ENCODE assay signal across 16 mouse cellular contexts in genomic region chr6:66300189-66300588, GRCm38 (mm10).
DNase-seq lines count a peak whose midpoint lies in the region; ATAC-seq lines count a peak whose summit lies in the region.
"Had no signal": no experiment of that assay in that cellular context is flagged by ENCODE, and none has a peak within 500 bp of the region (broad histone marks: within the 10 kb centered on the region; RNA-seq: fewer than 3 reads in every experiment).

No protein-coding gene starts in this region.

- H3K4me1 ChIP-seq in forebrain, embryonic 16.5 days (replicated peaks; ENCODE audit: control insufficient read depth, insufficient read depth, low read length) = no peaks in the 10 kb centered on the region
- no peaks in the 10 kb centered on the region for H3K4me1 ChIP-seq in forebrain, embryonic 15.5 days
- no peaks in the 10 kb centered on the region for H3K4me1 ChIP-seq in midbrain, embryonic 15.5 days
- no peaks in the 10 kb centered on the region for H3K4me1 ChIP-seq in midbrain, embryonic 16.5 days (ENCODE audit: control insufficient read depth, insufficient read depth, low read length)
- H3K4me1 ChIP-seq: embryonic facial prominence, embryonic 10.5 days; embryonic facial prominence, embryonic 12.5 days had no signal

- no peak for DNase-seq in ovary, adult 18-20 months (ENCODE audit: low spot score)
- DNase-seq: adrenal gland, adult 2 months; adrenal gland, postnatal 10 days; adrenal gland, postnatal 25 days; cerebellum, adult 11-12 months; cerebellum, adult 2 months; cerebellum, adult 9-10 months; cerebellum, postnatal 10 days; cerebellum, postnatal 25 days had no signal

- H3K36me3 ChIP-seq in forebrain, embryonic 16.5 days (ENCODE audit: control insufficient read depth, insufficient read depth) = no peaks in the 10 kb centered on the region
- H3K36me3 ChIP-seq in forebrain, embryonic 15.5 days = no peaks in the 10 kb centered on the region
- no peaks in the 10 kb centered on the region for H3K36me3 ChIP-seq in midbrain, embryonic 15.5 days (replicated peaks)
- no peaks in the 10 kb centered on the region for H3K36me3 ChIP-seq in midbrain, embryonic 16.5 days (ENCODE audit: control insufficient read depth, insufficient read depth, low read length)
- H3K36me3 ChIP-seq: embryonic facial prominence, embryonic 10.5 days; embryonic facial prominence, embryonic 12.5 days had no signal

- H3K4me3 ChIP-seq in forebrain, embryonic 16.5 days (replicated peaks; ENCODE audit: low read length) = no peak overlapping the region
- no peak overlapping the region for H3K4me3 ChIP-seq in forebrain, embryonic 15.5 days
- no peak overlapping the region for H3K4me3 ChIP-seq in midbrain, embryonic 15.5 days
- H3K4me3 ChIP-seq in midbrain, embryonic 16.5 days (ENCODE audit: low read depth, low read length) = no peak overlapping the region
- H3K4me3 ChIP-seq: embryonic facial prominence, embryonic 10.5 days; embryonic facial prominence, embryonic 12.5 days had no signal

- no peaks in the 10 kb centered on the region for H3K9me3 ChIP-seq in forebrain, embryonic 16.5 days (ENCODE audit: control insufficient read depth, low read length)
- no peaks in the 10 kb centered on the region for H3K9me3 ChIP-seq in forebrain, embryonic 15.5 days
- H3K9me3 ChIP-seq in midbrain, embryonic 15.5 days = no peaks in the 10 kb centered on the region
- H3K9me3 ChIP-seq in midbrain, embryonic 16.5 days (replicated peaks; ENCODE audit: control insufficient read depth, low read length, poor library complexity, severe bottlenecking) = no peaks in the 10 kb centered on the region
- H3K9me3 ChIP-seq: embryonic facial prominence, embryonic 10.5 days; embryonic facial prominence, embryonic 12.5 days had no signal

- no peak overlapping the region for H3K27ac ChIP-seq in forebrain, embryonic 16.5 days (ENCODE audit: low read length)
- H3K27ac ChIP-seq in forebrain, embryonic 15.5 days (replicated peaks) = no peak overlapping the region
- H3K27ac ChIP-seq in midbrain, embryonic 15.5 days = no peak overlapping the region
- H3K27ac ChIP-seq in midbrain, embryonic 16.5 days (ENCODE audit: low read length) = no peak overlapping the region
- H3K27ac ChIP-seq: embryonic facial prominence, embryonic 10.5 days; embryonic facial prominence, embryonic 12.5 days had no signal

- H3K27me3 ChIP-seq in forebrain, embryonic 16.5 days (replicated peaks; ENCODE audit: control insufficient read depth, insufficient read depth, low read length) = no peaks in the 10 kb centered on the region
- H3K27me3 ChIP-seq in forebrain, embryonic 15.5 days = no peaks in the 10 kb centered on the region
- H3K27me3 ChIP-seq in midbrain, embryonic 15.5 days (replicated peaks) = no peaks in the 10 kb centered on the region
- H3K27me3 ChIP-seq in midbrain, embryonic 16.5 days (ENCODE audit: control insufficient read depth, insufficient read depth, low read depth, low read length) = no peaks in the 10 kb centered on the region
- H3K27me3 ChIP-seq: embryonic facial prominence, embryonic 12.5 days had no signal

- H3K4me2 ChIP-seq in forebrain, embryonic 16.5 days (ENCODE audit: low read length) = no peak overlapping the region
- H3K4me2 ChIP-seq in forebrain, embryonic 15.5 days (replicated peaks) = no peak overlapping the region
- H3K4me2 ChIP-seq in midbrain, embryonic 15.5 days = no peak overlapping the region
- no peak overlapping the region for H3K4me2 ChIP-seq in midbrain, embryonic 16.5 days (ENCODE audit: low read length)
- H3K4me2 ChIP-seq: embryonic facial prominence, embryonic 12.5 days had no signal

- no peak overlapping the region for H3K9ac ChIP-seq in forebrain, embryonic 16.5 days (replicated peaks; ENCODE audit: low read depth, low read length)
- no peak overlapping the region for H3K9ac ChIP-seq in forebrain, embryonic 15.5 days (replicated peaks)
- no peak overlapping the region for H3K9ac ChIP-seq in midbrain, embryonic 15.5 days
- no peak overlapping the region for H3K9ac ChIP-seq in midbrain, embryonic 16.5 days (ENCODE audit: low read depth, low read length)
- H3K9ac ChIP-seq: embryonic facial prominence, embryonic 12.5 days had no signal

- peak; percentile 72; the same call in 1 of the 2 replicates for ATAC-seq in forebrain, embryonic 16.5 days
- ATAC-seq in forebrain, embryonic 15.5 days (replicated peaks) = no peak
- peak; percentile 75; the same call in 1 of the 2 replicates for ATAC-seq in midbrain, embryonic 15.5 days (replicated peaks)
- ATAC-seq in midbrain, embryonic 16.5 days = no peak
- ATAC-seq: forebrain, embryonic 14.5 days had no signal

Comparison
In these comparisons a context has a peak if more than half of its experiments do, and no peak if none do; other contexts are left out.
1. ATAC-seq: peak in forebrain, embryonic 16.5 days (single experiment) and midbrain, embryonic 15.5 days (single experiment); none in forebrain, embryonic 15.5 days (single experiment) and midbrain, embryonic 16.5 days (single experiment).